Mouse (Mus musculus) right cerebral cortex, postnatal 10 days (tissue): ENCODE measurements at regions not wholly inside any gene's neighbourhood (a gene's known extent, or its start where the extent isn't known, plus 50 kb on each side); places are given as distances from the start of the nearest gene placed in this dataset.

Experiments
- DNase-seq, 2 experiments: peaks; one replicate each; pipeline ENCODE4 v3.0.0; 2021; ENCODE audit warnings: low spot score in 2 of 2

DNA sequence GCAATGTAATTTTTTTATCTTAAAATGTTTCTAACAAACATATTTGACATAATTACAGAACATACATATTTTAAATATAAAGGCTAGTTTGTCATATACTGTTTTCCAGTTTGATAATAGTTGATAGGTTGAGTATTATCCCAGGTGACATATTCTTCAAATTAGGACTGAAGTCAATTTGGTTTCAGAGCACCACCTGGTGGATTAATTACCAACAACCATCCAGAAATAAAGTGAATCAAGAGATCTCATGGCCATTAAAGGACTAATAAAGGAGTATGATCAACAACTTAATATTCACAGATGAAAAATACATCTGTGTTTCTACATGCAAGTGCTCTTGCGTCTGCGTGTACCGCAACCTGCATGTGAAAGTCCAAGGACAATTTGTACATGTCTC is 50.3 kb upstream of the Nmu start:
- DNase-seq, result no peak

DNA sequence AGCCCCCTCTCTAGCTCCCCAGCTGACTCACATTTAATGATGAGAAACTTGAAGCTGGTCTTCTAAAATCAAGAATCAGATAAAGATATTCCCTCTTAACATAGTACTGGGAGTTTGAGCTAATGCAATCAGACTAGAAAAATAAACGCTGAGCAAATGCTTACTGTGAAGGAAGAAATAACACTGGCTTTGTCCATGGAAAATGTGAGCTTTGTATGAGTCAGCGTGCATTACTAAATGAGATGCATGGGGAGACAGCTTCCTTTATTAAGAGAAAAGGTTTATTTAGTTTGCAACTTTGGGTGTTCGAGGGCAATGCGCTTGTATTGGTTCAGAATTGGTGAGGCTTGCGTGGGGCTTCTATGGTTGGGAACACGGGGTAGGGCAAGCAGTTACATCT is 52.7 kb upstream of the Nmu start:
- no peak for DNase-seq

- DNase-seq, result no peak
Measured at GRCm38 (mm10) chr5:76417137-76417536, 53.5 kb upstream of the Nmu start.

DNA sequence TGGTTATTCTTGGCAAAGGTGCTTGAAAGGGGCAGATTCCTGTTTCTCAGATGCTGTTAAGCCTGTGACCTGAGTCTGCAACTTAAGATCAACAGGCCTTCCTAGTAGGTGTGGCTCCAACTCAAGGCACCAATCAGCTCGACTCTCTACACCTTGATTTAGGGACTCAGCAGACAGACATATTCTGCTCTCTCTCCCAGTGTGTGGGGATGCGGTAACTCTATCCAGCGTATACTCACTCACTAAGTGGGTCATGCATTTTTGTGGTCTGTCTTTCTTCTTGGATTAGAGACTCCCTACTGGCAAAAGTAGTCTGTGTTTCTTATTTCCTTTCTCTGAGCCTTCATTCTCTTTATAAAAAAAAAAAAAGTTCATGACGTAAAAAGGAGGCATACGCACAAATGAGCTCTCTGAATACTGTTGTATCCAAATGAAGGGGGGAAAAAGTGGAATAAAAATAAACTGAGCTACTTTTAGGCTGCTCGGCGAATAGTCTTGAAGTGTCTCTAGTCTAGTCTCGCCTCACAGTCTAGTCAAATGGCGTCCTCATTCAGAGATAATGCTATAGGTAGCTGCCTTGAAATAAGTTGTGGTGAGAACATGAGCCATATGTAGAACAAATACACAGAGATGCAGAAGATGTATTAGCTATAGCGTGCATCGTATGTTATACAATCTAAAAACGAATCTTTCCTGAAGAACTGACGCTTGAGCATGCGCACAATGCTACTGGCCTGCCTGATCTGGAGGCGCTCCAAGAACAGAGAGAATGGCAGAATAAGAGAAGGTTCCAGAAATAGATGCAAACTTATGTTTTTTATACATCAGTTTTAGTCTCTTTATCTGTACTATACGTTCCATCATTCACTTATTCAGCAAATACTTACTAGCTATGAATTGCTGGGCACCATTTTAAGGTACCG is 55.6 kb upstream of the Nmu start:
- peak; percentile 55 to 59 for DNase-seq

DNA sequence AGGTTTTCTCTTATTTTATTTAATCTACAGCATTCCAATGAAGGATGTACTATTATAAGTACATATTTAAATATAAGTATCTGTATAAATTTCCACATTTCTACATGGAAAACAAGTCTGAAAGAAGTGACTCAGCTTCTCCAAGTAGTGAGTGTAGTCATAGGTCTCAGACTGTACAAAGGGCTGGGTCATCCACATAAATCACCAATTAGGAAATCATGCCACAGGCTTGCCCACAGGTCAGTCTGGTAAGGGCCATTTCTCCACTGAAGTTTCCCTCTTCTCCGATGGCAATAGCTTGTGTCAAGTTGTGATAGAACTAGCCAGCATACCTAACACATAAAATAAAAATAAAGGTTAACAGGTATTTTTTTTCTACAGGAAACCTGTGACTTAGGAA is 56.3 kb upstream of the Nmu start:
- no peak for DNase-seq

DNA sequence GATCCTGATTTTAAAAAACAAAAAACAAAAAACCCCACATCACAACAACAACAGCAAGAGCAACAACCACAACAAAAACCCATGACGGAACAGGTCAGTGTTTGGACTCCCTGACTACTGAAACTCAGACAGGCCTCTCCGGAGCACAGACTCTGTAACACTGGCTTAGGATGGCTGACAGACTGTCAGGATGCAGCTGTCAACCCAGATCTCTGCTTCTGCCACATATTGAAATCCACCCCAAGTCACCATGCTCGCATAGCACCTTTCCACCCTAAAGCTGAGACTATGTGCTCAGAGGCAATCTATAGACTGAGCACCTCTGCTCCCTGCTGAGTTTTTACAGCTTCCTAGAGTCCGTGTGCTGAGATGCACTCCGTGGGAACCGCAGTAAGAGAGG is 57.0 kb upstream of the Nmu start:
- no peak for DNase-seq

GRCm38 (mm10) chr5:76423593-76423992 is 60.0 kb upstream of the Nmu start:
- DNase-seq, result no peak

- DNase-seq, result no peak
Measured at GRCm38 (mm10) chr5:76425680-76426079, 58.2 kb upstream of the Gm7271 start.

- no peak for DNase-seq
Measured at GRCm38 (mm10) chr5:76427581-76427980, 56.3 kb upstream of the Gm7271 start.

- DNase-seq, result no peak
Measured at GRCm38 (mm10) chr5:76429441-76429840, 54.4 kb upstream of the Gm7271 start.

DNA sequence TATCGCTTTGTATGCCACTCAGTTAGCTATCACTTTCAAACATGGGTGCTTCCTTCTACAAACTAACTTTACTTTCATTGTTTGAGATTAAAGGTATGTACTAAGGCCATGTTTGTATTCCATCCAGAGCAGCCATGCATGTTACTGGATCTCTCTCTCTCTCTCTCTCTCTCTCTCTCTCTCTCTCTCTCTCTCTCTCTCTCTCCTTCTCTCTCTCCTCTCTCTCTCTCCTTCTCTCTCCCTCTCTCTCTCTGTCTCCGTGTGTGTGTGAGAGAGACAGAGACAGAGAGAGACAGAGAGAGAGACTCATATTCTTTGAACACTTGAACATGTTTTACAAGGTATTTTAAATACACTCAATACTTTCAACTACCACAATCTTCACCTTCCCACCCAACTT is 50.2 kb upstream of the Gm7271 start:
- DNase-seq, result no peak
